Mouse (Mus musculus) kidney, postnatal 4 days (tissue): Measurements from ENCODE around the gene Ucp3.

Experiments used
- DNase-seq, 2 experiments: peaks; one replicate each; pipeline ENCODE4 v3.0.0; 2021; ENCODE audit warnings: mixed read lengths in 2 of 2

Ucp3 gene

GRCm38 (mm10) chr7:100501027-100501843 is 28.4 kb downstream of the Ucp3 start:
- DNase-seq, result peak in 1 of 2 experiments; percentile 24

- no peak for DNase-seq
These were observed 29.1 kb downstream of the Ucp3 start for GRCm38 (mm10) chr7:100501844-100502373.

- peak in 1 of 2 experiments; percentile 12 for DNase-seq
These were observed 29.7 kb downstream of the Ucp3 start for GRCm38 (mm10) chr7:100502374-100502922.

DNA sequence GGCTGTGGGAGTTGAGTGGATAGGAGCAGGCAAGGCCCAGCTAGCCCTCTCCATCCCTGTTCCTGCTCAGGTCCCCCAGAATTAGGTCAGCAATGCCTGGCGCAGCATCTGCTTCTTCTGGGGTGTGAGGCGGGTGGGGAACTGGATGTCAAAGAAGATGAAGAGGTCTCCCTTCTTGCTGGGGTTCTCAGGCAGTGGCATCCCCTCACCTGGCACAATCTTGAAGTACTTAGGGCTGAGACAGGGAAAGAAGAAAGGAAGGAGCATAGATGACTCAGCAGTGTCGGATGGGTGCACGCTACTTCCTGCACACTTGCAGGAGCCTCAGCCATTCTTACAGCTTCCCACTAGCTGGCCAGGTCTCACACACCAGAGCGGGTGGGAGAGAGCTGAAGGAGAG is 30.3 kb downstream of the Ucp3 start:
- no peak for DNase-seq

DNA sequence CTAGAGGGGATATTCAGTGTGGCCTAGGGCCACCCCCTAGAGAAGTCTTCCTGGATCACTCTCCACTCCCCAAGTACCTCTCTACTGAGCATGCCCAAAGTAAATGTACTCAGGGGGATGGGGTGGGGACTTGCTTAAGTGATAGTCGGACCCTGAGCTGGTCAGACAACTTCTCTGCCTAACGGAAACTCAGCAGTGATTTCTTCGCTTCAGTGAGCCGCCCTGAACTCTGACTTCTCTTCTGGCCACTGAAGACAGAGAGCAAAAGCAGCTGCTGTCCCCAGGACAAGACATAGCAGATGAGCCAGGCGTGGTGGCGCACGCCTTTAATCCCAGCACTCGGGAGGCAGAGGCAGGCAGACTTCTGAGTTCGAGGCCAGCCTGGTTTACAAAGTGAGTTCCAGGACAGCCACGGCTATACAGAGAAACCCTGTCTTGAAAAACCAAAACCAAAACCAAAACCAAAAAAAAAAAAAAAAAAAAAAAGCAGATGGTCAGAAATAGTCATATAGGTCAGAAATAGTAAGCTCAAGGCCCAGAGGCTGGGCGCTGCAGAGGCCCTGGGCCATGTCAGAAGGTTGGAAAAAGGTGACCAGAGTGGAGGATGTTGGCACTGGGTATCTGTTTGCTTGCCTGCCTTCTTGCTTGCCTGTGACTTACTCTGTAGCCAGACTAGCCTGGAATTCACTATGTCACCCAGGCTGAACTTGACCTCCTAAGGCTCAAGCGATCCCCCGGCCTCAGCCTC is 32.1 kb downstream of the Ucp3 start:
- peak in 1 of 2 experiments; percentile 40 for DNase-seq

DNA sequence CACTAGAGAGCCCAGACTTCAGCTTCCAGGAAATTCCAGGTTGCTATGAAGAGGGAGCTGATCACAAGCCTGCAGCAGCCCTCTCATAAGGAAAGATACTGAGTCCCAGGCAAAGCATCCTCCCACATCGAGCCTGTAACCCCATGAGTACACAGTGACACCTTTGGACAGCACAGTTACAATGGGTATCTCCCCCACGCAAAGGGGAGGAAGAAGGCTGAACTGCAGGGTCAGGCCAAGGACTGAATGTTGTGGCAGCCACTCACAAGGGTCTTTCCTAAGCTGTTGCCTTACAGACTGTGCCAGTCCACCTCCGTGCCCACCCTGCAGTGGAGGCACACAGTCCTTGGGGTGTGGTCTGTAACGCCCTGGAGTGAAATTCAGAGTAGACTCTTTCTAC is 33.7 kb downstream of the Ucp3 start:
- DNase-seq, result no peak

DNA sequence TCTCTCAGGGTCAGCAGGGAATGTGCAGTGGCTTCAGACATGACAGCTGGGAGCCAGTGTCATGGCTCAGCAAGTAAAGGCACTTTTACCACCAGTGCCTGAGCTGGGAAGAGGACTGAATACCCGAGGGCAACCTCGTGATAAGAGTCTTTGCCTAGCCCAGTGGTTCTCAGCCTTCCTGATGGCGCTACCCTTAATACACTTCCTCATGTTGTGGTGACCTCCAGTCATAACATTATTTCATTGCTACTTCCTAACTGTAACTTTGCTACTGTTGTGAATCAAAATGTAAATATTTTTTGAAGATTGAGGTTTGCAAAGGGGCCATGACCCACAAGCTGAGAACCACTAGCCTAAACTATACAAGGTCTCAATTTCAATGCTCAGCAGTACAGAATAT is 35.9 kb downstream of the Ucp3 start:
- no peak for DNase-seq

- DNase-seq, result no peak
These were observed 38.8 kb downstream of the Ucp3 start for GRCm38 (mm10) chr7:100511602-100512001.

- no peak for DNase-seq
These were observed 41.8 kb downstream of the Ucp3 start, which contains the start of gene Dnajb13 for GRCm38 (mm10) chr7:100514573-100514972. Gene Dnajb13 (minus strand): TSS chr7:100514960.

GRCm38 (mm10) chr7:100520204-100520603 is 47.4 kb downstream of the Ucp3 start:
- DNase-seq, result no peak

- peak; percentile 89 to 91 for DNase-seq
These were observed 48.0 kb downstream of the Ucp3 start for GRCm38 (mm10) chr7:100520663-100521285.

DNA sequence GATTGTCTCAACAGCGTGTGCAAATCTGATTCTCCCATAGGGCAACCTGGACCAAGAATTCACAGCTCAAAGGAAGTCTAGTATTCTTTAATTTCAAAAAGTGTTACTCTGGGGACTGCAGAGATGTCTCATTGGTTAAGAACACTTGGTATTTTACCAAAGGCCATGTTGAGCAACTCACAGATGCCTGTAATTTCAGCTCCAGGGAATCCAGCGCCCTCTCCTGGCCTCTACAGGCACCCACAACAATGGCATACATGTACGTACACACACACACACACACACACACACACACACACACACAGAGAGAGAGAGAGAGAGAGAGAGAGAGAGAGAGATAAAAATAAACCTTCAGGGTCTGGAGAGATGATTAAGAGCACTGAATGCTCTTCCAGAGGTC is 49.4 kb downstream of the Ucp3 start:
- no peak for DNase-seq

GRCm38 (mm10) chr7:100524669-100525068 is 51.9 kb downstream of the Ucp3 start:
- DNase-seq, result no peak

DNA sequence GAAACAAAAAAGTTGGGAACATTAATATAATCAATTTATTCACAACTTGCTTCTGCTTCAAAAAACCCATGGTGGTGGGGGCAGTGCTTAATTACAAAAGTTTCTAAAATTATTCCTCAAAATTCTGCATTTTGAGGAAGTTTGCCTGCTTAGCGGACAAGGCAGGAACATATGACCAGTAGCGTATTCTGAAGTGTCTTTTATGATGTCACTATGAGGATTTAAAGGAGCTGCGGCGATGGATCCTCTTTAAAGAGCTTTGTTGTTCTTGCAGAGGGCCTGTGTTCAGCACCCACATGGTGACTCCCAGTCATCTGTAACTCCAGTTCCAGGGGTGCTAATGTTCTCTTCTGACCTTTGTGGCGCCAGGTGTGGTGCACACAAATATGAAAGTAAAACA is 58.0 kb downstream of the Ucp3 start:
- DNase-seq, result no peak

GRCm38 (mm10) chr7:100533503-100533902 is 60.7 kb downstream of the Ucp3 start:
- DNase-seq, result peak in 1 of 2 experiments; percentile 10

DNA sequence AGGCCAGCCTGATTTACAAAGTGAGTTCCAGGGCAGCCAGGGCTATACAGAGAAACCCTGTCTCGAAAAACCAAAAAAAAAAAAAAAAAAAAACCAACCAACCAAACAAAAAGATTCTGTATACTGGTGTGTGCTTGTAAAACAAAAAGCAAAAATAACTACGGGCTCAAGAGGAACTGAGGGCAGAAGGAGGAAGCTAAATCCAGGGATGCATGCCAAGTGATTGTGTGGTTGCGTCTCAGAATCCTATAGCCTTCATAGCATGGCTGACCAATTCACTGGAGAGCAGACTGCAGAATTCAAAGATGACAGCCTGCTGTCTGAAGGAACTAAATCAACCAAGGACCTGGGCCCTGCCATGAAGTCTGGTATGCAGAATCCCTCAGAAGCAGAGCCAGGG is 61.4 kb downstream of the Ucp3 start:
- DNase-seq, result no peak

DNA sequence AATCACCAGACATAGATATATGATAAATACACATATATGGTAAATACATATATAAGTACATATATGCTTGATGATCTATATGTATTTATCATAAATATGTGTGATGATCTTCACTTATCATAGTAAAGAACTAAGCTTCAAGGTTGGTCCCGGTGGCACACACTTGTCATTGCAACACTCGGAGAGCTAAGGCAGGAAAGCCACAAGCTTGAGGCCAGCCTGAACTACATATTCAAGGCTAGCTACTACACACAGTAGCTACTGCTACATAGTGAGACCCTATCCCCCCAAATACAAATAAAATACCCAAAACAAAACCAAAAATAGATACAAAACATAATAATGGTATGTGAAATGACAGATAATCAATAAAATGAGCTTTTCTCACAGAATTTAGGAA is 63.0 kb downstream of the Ucp3 start:
- DNase-seq, result no peak
